Mouse (Mus musculus): Measurements from ENCODE around the gene Abt1. TPM values are rescaled to one million over a fixed set of nuclear protein-coding genes. Genes with fewer than 3 reads are reported as not detected.

Abt1 gene
- polyA plus RNA-seq, 1 experiment = 9.8 TPM

- TF ChIP-seq GATA1 (IDR thresholded peaks at IDR 0.05; ENCODE audit: low read length) = no peak
Measured at GRCm38 (mm10) chr13:23410632-23411031, 13.0 kb downstream of the Abt1 start.

GRCm38 (mm10) chr13:23402626-23403025 lies 21.0 kb downstream of the Abt1 start:
- no peak for TF ChIP-seq GATA1 (IDR thresholded peaks at IDR 0.05; ENCODE audit: low read length)

- TF ChIP-seq GATA1 (IDR thresholded peaks at IDR 0.05; ENCODE audit: low read length) = no peak
Measured at GRCm38 (mm10) chr13:23401683-23402527, 21.8 kb downstream of the Abt1 start.

GRCm38 (mm10) chr13:23400771-23401682 lies 22.6 kb downstream of the Abt1 start:
- TF ChIP-seq GATA1 (IDR thresholded peaks at IDR 0.05; ENCODE audit: low read length) = no peak

- no peak for TF ChIP-seq GATA1 (IDR thresholded peaks at IDR 0.05; ENCODE audit: low read length)
Measured at GRCm38 (mm10) chr13:23396246-23396703, 27.4 kb downstream of the Abt1 start.

- no peak for TF ChIP-seq GATA1 (IDR thresholded peaks at IDR 0.05; ENCODE audit: low read length)
Measured at GRCm38 (mm10) chr13:23395301-23396245, 28.1 kb downstream of the Abt1 start.

- TF ChIP-seq GATA1 (IDR thresholded peaks at IDR 0.05; ENCODE audit: low read length) = no peak
Measured at GRCm38 (mm10) chr13:23387548-23387947, 36.1 kb downstream of the Abt1 start.

GRCm38 (mm10) chr13:23383127-23383526 lies 40.5 kb downstream of the Abt1 start:
- TF ChIP-seq GATA1 (IDR thresholded peaks at IDR 0.05; ENCODE audit: low read length) = no peak

GRCm38 (mm10) chr13:23372433-23372832 lies 51.2 kb downstream of the Abt1 start:
- TF ChIP-seq GATA1 (IDR thresholded peaks at IDR 0.05; ENCODE audit: low read length) = no peak

- TF ChIP-seq GATA1 (IDR thresholded peaks at IDR 0.05; ENCODE audit: low read length) = no peak
Measured at GRCm38 (mm10) chr13:23370075-23370474, 53.6 kb downstream of the Abt1 start.

GRCm38 (mm10) chr13:23369421-23369765 lies 54.3 kb downstream of the Abt1 start:
- TF ChIP-seq GATA1 (IDR thresholded peaks at IDR 0.05; ENCODE audit: low read length) = no peak

GRCm38 (mm10) chr13:23368583-23369420 lies 54.9 kb downstream of the Abt1 start, which contains the start of gene Zfp322a:
TSS of gene Zfp322a (minus strand) at chr13:23369208.
- no peak for TF ChIP-seq GATA1 (IDR thresholded peaks at IDR 0.05; ENCODE audit: low read length)

Other genes starting within 250 kb of the Abt1 start
- gene Vmn1r220, start 235.9 kb downstream of the Abt1 start, polyA plus RNA-seq (2012) = not detected in 2 replicates
- gene Vmn1r221, start 209.7 kb downstream of the Abt1 start, polyA plus RNA-seq (2012) = not detected in 2 replicates
- gene Vmn1r222, start 187.9 kb downstream of the Abt1 start, polyA plus RNA-seq (2012) = not detected in 2 replicates
- gene Vmn1r223, start 176.7 kb downstream of the Abt1 start, polyA plus RNA-seq (2012) = not detected in 2 replicates
- 0.73 and 0.85 TPM in 2 replicates for gene Zfp322a, start 54.7 kb downstream of the Abt1 start, polyA plus RNA-seq (2012)
- 2.4 and 4.2 TPM in 2 replicates for gene Btn1a1, start 42.0 kb upstream of the Abt1 start, polyA plus RNA-seq (2012)
- gene Btn2a2, start 65.0 kb upstream of the Abt1 start, polyA plus RNA-seq (2012) = not detected in 2 replicates
- gene Hist1h4h, start 107.2 kb upstream of the Abt1 start, polyA plus RNA-seq (2012) = 18.1 and 20.2 TPM in 2 replicates
- 2,691 and 3,312 TPM in 2 replicates for gene Hist1h2af, start 110.0 kb upstream of the Abt1 start, polyA plus RNA-seq (2012)
- 17.3 and 23.2 TPM in 2 replicates for gene Hist1h3g, start 111.6 kb upstream of the Abt1 start, polyA plus RNA-seq (2012)
- 1.7 and 2.5 TPM in 2 replicates for gene Hist1h2bh, start 119.5 kb upstream of the Abt1 start, polyA plus RNA-seq (2012)
- 5.7 and 6.3 TPM in 2 replicates for gene Hist1h3f, start 120.2 kb upstream of the Abt1 start, polyA plus RNA-seq (2012)
- gene Hist1h4f, start 127.8 kb upstream of the Abt1 start, polyA plus RNA-seq (2012) = 18.7 and 20.6 TPM in 2 replicates
- 0.81 and 0.89 TPM in 2 replicates for gene Hist1h1d, start 129.4 kb upstream of the Abt1 start, polyA plus RNA-seq (2012)
- 11.7 and 13.1 TPM in 2 replicates for gene Hist1h3e, start 138.5 kb upstream of the Abt1 start, polyA plus RNA-seq (2012)
- gene Hist1h2ae, start 147.4 kb upstream of the Abt1 start, polyA plus RNA-seq (2012) = 18.2 and 26.0 TPM in 2 replicates
- 21.9 and 32.9 TPM in 2 replicates for gene Hist1h2bg, start 147.5 kb upstream of the Abt1 start, polyA plus RNA-seq (2012)
- gene Hist1h2bf, start 150.3 kb upstream of the Abt1 start, polyA plus RNA-seq (2012) = 8.5 and 12.9 TPM in 2 replicates
- gene Hist1h2ad, start 150.5 kb upstream of the Abt1 start, polyA plus RNA-seq (2012) = 1.8 and 6.5 TPM in 2 replicates
- 3.8 and 4.0 TPM in 2 replicates for gene Hist1h3d, start 151.9 kb upstream of the Abt1 start, polyA plus RNA-seq (2012)
- 22.9 and 29.6 TPM in 2 replicates for gene Hist1h4d, start 157.7 kb upstream of the Abt1 start, polyA plus RNA-seq (2012)
- 0.92 and 1.2 TPM in 2 replicates for gene Hist1h2be, start 197.3 kb upstream of the Abt1 start, polyA plus RNA-seq (2012)
- gene Hist1h1e, start 198.7 kb upstream of the Abt1 start, polyA plus RNA-seq (2012) = 5.9 and 7.2 TPM in 2 replicates

All from G1E-ER4 (cell line).